Mouse (Mus musculus) lung, embryonic 14.5 days (tissue): ENCODE measurements around the gene H3f3b. TPM values are rescaled to one million over a fixed set of nuclear protein-coding genes. Genes with fewer than 3 reads are reported as not detected.
"Not testable (repeated sequence)": the region's sequence is repeated elsewhere in the genome, so short reads cannot be mapped to it uniquely, and the experiment has no call there.

Experiments used
- ATAC-seq: fragments of 200-750 bp; cut with Nextera tagmentation; 2 replicates; pipeline ENCODE4 v1.8.0; 2017; ENCODE audit warnings: mild to moderate bottlenecking, moderate TSS enrichment, moderate library complexity; ENCODE audit not compliant: insufficient read depth
- DNase-seq: peaks from one replicate; pipeline ENCODE4 v3.0.0-alpha.2; 2015
- H3K27ac ChIP-seq: fragments of 300-500 bp; sonication (generic); 2 replicates; pipeline ENCODE4 v1.5.1; 2014; ENCODE audit warnings: low read depth, mild to moderate bottlenecking, moderate library complexity
- H3K27me3 ChIP-seq: fragments of 300-500 bp; sonication (generic); 2 replicates; pipeline ENCODE4 v1.6.1; 2014; ENCODE audit warnings: low read length, control low read depth; ENCODE audit not compliant: insufficient read depth
- H3K36me3 ChIP-seq: fragments of 300-500 bp; sonication (generic); 2 replicates; pipeline ENCODE4 v1.6.1; 2014; ENCODE audit warnings: control low read depth; ENCODE audit not compliant: insufficient read depth
- H3K4me1 ChIP-seq: fragments of 300-500 bp; sonication (generic); 2 replicates; pipeline ENCODE4 v1.6.1; 2014; ENCODE audit warnings: antibody characterized with exemption, control low read depth; ENCODE audit not compliant: insufficient read depth
- H3K4me2 ChIP-seq: fragments of 300-500 bp; sonication (generic); 2 replicates; pipeline ENCODE4 v1.6.1; 2014; ENCODE audit warnings: mild to moderate bottlenecking
- H3K4me3 ChIP-seq: fragments of 300-500 bp; sonication (generic); 2 replicates; pipeline ENCODE4 v1.5.1; 2014; ENCODE audit warnings: low read depth, low read length
- H3K9ac ChIP-seq: fragments of 300-500 bp; sonication (generic); 2 replicates; pipeline ENCODE4 v1.6.1; 2014
- H3K9me3 ChIP-seq: fragments of 300-500 bp; sonication (generic); 2 replicates; pipeline ENCODE4 v1.6.1; 2016; ENCODE audit warnings: low read depth, low read length, control low read depth
- CTCF ChIP-seq: IDR thresholded peaks from 2 replicates; pipeline ENCODE4 v1.5.1; 2016; ENCODE audit warnings: antibody characterized with exemption, low read depth
- WGBS: fragments of 180-500 bp; shearing (Covaris S2); extraction: QIAGEN DNeasy Blood & Tissue Kit; methylation state at CpG from one replicate; pipeline ENCODE4 v1.1.7; 2014; 5-methylcytosine and 5-hydroxymethylcytosine counted together
- polyA plus RNA-seq: library from polyadenylated mRNA; unstranded; fragments of >200 nt; fragmentation: Nextera tagmentation; extraction: Ambion mirVana; gene quantifications from 2 replicates; pipeline ENCODE4 v1.2.1, GENCODE M21; 2014

Gene H3f3b
- polyA plus RNA-seq, 1 experiment from 2014 or later: 1,851 TPM

DNA sequence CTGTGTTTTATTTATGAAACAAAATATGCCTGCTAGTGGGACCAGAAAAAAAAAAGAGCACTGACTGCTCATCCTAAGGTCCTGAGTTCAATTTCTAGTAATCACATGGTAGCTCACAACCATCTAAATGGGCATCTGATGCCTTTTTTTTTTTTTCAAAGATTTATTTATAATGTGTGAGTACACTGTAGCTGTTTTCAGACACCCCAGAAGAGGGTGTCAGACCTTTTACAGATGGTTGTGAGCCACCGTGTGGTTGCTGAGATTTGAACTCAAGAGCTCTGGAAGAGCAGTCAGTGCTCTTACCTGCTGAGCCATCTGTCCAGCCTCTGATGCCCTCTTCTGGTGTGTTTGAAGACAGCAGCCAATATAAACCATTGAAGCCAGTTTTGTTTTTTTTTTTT, 7.2 kb downstream of the H3f3b start:
- DNase-seq (peak; percentile 47), ATAC-seq (no peak)
- H3K9ac ChIP-seq: no peak overlapping the region
- 0 out of 2 replicates have a peak, but pooled peaks cover 3% of the 10 kb centered on the region for H3K4me1 ChIP-seq
- H3K27me3 ChIP-seq: no peaks in the 10 kb centered on the region
- peak; percentile 54 for TF ChIP-seq CTCF
- no peak overlapping the region for H3K4me3 ChIP-seq
- peaks cover 22% of the 10 kb centered on the region for H3K36me3 ChIP-seq
- WGBS: 46% methylated on average over 1 of the region's 1 CpGs
- H3K4me2 ChIP-seq: no peak overlapping the region
- no peaks in the 10 kb centered on the region for H3K9me3 ChIP-seq
- H3K27ac ChIP-seq: no peak overlapping the region

DNA sequence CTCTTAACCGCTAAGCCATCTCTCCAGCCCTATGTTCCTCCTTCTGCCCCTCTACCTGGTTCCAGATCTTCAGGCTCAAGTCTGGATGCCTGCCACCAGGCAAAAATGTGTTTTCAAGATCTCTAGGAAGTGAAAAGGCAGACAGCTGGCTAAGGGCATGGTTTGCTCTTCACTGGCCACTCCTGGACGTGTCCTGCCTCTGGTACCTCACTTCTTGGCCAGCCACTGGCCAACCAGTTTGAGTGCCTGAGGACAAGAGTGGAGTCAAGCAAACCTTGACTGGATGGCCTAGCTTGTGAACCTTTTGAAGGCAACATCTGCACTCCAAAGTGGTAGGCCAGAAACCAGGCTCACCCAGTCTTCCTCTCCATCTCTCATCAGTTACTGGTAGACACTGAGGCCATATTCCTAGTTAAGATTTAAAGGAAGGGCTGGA, 7.8 kb downstream of the H3f3b start:
- no peak for TF ChIP-seq CTCF
- H3K27ac ChIP-seq: no peak overlapping the region
- no peak for DNase-seq
- peaks cover 22% of the 10 kb centered on the region for H3K36me3 ChIP-seq
- H3K4me2 ChIP-seq: no peak overlapping the region
- 0 out of 2 replicates have a peak, but pooled peaks cover 3% of the 10 kb centered on the region for H3K4me1 ChIP-seq
- no peak overlapping the region for H3K4me3 ChIP-seq
- H3K27me3 ChIP-seq: no peaks in the 10 kb centered on the region
- 73% methylated on average over 2 of the region's 2 CpGs for WGBS
- H3K9me3 ChIP-seq: no peaks in the 10 kb centered on the region
- no peak for ATAC-seq
- no peak overlapping the region for H3K9ac ChIP-seq

DNA sequence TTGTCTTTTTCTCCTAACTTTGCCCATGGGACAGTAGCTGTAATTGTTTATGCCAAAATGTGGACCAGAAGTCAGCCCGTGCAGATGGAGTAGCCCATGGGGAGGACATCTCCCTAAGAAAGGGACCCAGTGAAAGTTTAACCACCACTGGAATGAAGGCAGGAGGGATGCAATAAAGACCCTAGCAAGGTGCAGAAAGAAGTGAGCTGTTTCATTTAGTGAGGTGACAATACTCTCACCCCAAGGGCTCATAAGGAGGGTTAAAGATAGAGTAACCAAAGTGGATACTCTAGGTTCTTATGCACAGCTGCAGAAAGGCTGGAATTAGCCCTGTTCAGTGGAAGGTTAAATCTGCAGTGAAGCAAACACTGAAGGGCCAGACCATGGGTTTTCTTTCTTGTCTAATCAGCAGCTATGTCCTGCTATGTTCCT, 8.4 kb downstream of the H3f3b start:
- Histone ChIP-seq H3K9me3 (no peaks in the 10 kb centered on the region), H3K4me3 (no peak overlapping the region), H3K4me2 (no peak overlapping the region), H3K36me3 (peaks cover 22% of the 10 kb centered on the region), H3K4me1 (0 out of 2 replicates have a peak, but pooled peaks cover 3% of the 10 kb centered on the region), H3K27ac (no peak overlapping the region), H3K27me3 (no peaks in the 10 kb centered on the region), H3K9ac (no peak overlapping the region)
- TF ChIP-seq CTCF: no peak
- no peak for DNase-seq
- WGBS: 38% methylated on average over 1 of the region's 1 CpGs
- no peak for ATAC-seq

DNA sequence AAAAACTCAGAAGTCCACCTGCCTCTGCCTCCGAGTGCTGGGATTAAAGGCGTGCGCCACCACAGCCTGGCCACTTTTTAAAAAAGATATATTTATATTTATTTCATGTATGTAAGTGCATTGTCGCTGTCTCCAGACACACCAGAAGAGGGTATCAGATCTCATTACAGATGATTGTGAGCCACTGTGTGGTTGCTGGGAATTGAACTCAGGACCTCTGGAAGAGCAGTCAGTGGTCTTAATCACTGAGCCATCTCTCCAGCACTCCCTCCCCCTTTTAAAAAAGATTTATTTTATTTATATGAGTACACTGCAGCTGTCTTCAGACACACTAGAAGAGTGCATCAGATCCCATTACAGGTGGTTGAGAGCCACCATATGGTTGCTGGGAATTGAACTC, 8.9 kb downstream of the H3f3b start:
- H3K4me1 ChIP-seq, ATAC-seq, H3K4me2 ChIP-seq: not testable (repeated sequence)

DNA sequence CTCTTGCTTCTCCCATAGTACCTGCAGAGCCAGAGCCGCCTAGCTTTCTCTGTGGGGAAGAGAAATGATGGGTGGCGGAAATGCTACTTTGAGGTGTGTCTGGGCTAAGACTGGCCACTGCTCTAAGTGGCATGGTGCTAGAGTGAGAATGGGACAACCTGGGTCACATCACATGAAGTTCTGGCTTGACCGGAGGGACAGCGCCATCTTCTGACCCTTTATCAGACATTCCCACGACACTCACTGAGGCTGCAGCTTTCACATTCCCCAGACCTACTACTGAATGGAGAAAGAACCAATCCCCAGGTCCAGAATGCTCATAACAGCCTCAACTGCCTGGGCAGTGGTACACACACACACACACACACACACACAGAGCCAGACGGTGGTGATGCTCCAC, 9.7 kb downstream of the H3f3b start:
- H3K27me3 ChIP-seq: no peaks in the 10 kb centered on the region
- no peak overlapping the region for H3K27ac ChIP-seq
- H3K36me3 ChIP-seq: peaks cover 18% of the 10 kb centered on the region
- no peak overlapping the region for H3K9ac ChIP-seq
- H3K4me2 ChIP-seq: no peak overlapping the region
- TF ChIP-seq CTCF: peak; percentile 64
- H3K9me3 ChIP-seq: no peaks in the 10 kb centered on the region
- no peak for ATAC-seq
- no peak overlapping the region for H3K4me3 ChIP-seq
- H3K4me1 ChIP-seq: peaks cover 4% of the 10 kb centered on the region; the same call in 1 of the 2 replicates
- 28% methylated on average over 6 of the region's 6 CpGs for WGBS
- peak; percentile 69 for DNase-seq

More for the DNA sequence above, 8.9 kb downstream of the H3f3b start:
- H3K4me3 ChIP-seq, H3K9me3 ChIP-seq, H3K9ac ChIP-seq, H3K27ac ChIP-seq, H3K27me3 ChIP-seq, DNase-seq: not testable (repeated sequence)
- 89% methylated on average over 4 of the region's 4 CpGs for WGBS
- peaks cover 22% of the 10 kb centered on the region for H3K36me3 ChIP-seq

DNA sequence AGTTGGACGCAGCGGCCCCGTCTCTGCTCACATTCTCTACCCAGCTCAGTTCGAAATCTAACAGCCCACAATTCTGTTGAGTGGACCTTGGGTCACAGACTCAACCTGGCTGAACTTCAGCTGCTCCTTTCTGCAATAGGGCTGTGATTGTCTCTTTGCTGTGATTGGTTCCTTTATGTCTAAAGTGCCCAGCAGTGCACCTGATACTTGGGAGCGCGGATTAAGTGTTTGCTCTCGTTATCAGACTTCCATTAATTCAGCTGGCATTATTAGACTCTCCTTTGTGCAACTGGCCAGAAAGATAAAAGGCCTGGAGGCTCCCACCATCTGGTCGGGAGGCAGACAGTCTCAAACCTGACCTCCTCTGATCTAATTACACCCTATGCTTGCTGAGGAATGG, 12.9 kb downstream of the H3f3b start:
- Histone ChIP-seq H3K4me3 (no peak overlapping the region), H3K4me2 (peak overlapping the region; percentile 29; the same call in 1 of the 2 replicates)

DNA sequence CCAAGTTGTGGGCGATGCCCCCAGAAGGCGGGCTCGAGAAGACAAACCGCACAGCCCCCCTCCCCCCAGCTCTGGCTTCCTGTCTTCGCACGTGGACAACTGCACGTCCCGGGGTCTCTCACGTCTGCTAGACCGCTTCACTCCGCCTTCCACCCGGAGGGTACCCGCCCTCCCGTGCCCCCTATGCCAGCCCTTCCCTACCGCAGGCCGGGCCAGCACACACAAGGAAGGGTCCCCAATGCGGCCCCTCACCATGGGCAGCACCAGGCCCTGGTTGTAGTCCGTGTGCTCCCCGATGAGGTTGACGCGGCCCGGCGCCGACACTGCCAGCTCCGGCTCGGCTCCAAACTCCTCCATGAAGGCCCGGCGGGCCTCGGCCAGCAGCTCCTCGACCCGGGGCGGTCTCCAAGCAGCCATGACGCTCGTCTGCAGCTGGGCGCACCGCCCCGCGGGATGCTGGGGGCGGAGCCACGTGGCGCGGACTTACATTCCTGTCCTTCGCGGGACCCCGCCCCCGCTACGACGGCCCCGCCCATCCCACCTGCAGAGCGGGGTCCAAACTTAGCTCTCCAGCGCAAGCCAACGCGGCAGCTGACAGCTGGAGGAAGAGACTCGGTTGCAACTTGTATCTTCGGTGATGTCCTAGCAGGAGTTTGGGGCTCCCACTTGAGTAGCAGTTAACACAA, 15.4 kb downstream of the H3f3b start, which contains the start of gene Galk1:
TSS of gene Galk1 (minus strand) at position 458 of the 686 bp plus-strand sequence.
- H3K27ac ChIP-seq: peak within 1 kb of the TSS; percentile 98
- under 1% methylated on average over 55 of the region's 55 CpGs for WGBS
- H3K9ac ChIP-seq: peak within 1 kb of the TSS; percentile 90
- H3K9me3 ChIP-seq: no peaks in the 10 kb centered on the region
- DNase-seq (peak; percentile 98), ATAC-seq (peak; percentile 92)
- H3K27me3 ChIP-seq: no peaks in the 10 kb centered on the region
- H3K4me1 ChIP-seq: peaks cover 10% of the 10 kb centered on the region
- peak within 1 kb of the TSS; percentile 77 for H3K4me2 ChIP-seq
- peak within 1 kb of the TSS; percentile 68 for H3K4me3 ChIP-seq
- no peak for TF ChIP-seq CTCF
- peaks cover 36% of the 10 kb centered on the region for H3K36me3 ChIP-seq

More for the DNA sequence above, 12.9 kb downstream of the H3f3b start:
- TF ChIP-seq CTCF: no peak
- Histone ChIP-seq H3K9ac (no peak overlapping the region), H3K27ac (peak overlapping the region; percentile 69), H3K4me1 (peaks cover 10% of the 10 kb centered on the region), H3K9me3 (no peaks in the 10 kb centered on the region), H3K27me3 (no peaks in the 10 kb centered on the region), H3K36me3 (peaks cover 12% of the 10 kb centered on the region)
- WGBS: 52% methylated on average over 8 of the region's 8 CpGs
- no peak for ATAC-seq
- DNase-seq: peak; percentile 53
